Comparison of ENCODE assay signal across 17 mouse cellular contexts in genomic region chr1:89724555-89724954, GRCm38 (mm10).
DNase-seq lines count a peak whose midpoint lies in the region; ATAC-seq and TF ChIP-seq lines count a peak whose summit lies in the region.
"Had no signal": no experiment of that assay in that cellular context is flagged by ENCODE, and none has a peak within 500 bp of the region (broad histone marks: within the 10 kb centered on the region; RNA-seq: fewer than 3 reads in every experiment).

No protein-coding gene starts in this region.

- H3K27me3 ChIP-seq in forebrain, embryonic 12.5 days, result peaks cover 85% of the 10 kb centered on the region
- H3K27me3 ChIP-seq in forebrain, embryonic 15.5 days, result peaks cover 15% of the 10 kb centered on the region; the same call in 1 of the 2 replicates
- H3K27me3 ChIP-seq in hindbrain, embryonic 13.5 days, result no peaks in the 10 kb centered on the region
- H3K27me3 ChIP-seq in hindbrain, embryonic 12.5 days, result no peaks in the 10 kb centered on the region
- no peaks in the 10 kb centered on the region for H3K27me3 ChIP-seq in E14TG2a.4 (ENCODE audit: insufficient read depth, low read length)
- H3K27me3 ChIP-seq in intestine, postnatal 0 days (replicated peaks; ENCODE audit: control insufficient read depth, insufficient read depth, low read length), result no peaks in the 10 kb centered on the region
- H3K27me3 ChIP-seq: kidney, embryonic 15.5 days; limb, embryonic 13.5 days; lung, embryonic 15.5 days had no signal

- no peak overlapping the region for H3K4me2 ChIP-seq in forebrain, embryonic 12.5 days
- H3K4me2 ChIP-seq in forebrain, embryonic 15.5 days (replicated peaks), result no peak overlapping the region
- no peak overlapping the region for H3K4me2 ChIP-seq in hindbrain, embryonic 13.5 days
- no peak overlapping the region for H3K4me2 ChIP-seq in hindbrain, embryonic 12.5 days (replicated peaks)
- H3K4me2 ChIP-seq in intestine, postnatal 0 days (replicated peaks; ENCODE audit: low read depth), result no peak overlapping the region
- H3K4me2 ChIP-seq: kidney, embryonic 15.5 days; limb, embryonic 13.5 days; lung, embryonic 15.5 days had no signal

- H3K9ac ChIP-seq in forebrain, embryonic 12.5 days, result no peak overlapping the region
- H3K9ac ChIP-seq in forebrain, embryonic 15.5 days (replicated peaks), result no peak overlapping the region
- H3K9ac ChIP-seq in hindbrain, embryonic 13.5 days, result peak overlapping the region; percentile 36; the same call in 1 of the 2 replicates
- H3K9ac ChIP-seq in hindbrain, embryonic 12.5 days, result no peak overlapping the region
- no peak overlapping the region for H3K9ac ChIP-seq in intestine, postnatal 0 days (ENCODE audit: low read depth, low read length)
- H3K9ac ChIP-seq: kidney, embryonic 15.5 days; limb, embryonic 13.5 days; lung, embryonic 15.5 days had no signal

- no peak for DNase-seq in frontal cortex, postnatal 25 days (ENCODE audit: low spot score in 2 of 2)
- DNase-seq in frontal cortex, postnatal 14 days (ENCODE audit: low spot score in 2 of 2), result no peak
- DNase-seq: adrenal gland, postnatal 25 days; cerebellum, adult 9-11 months; gastrocnemius, postnatal 36 days had no signal

- no peaks in the 10 kb centered on the region for H3K9me3 ChIP-seq in forebrain, embryonic 12.5 days
- H3K9me3 ChIP-seq in forebrain, embryonic 15.5 days, result no peaks in the 10 kb centered on the region
- H3K9me3 ChIP-seq in hindbrain, embryonic 13.5 days, result no peaks in the 10 kb centered on the region
- H3K9me3 ChIP-seq in hindbrain, embryonic 12.5 days (replicated peaks), result no peaks in the 10 kb centered on the region
- no peaks in the 10 kb centered on the region for H3K9me3 ChIP-seq in E14TG2a.4 (ENCODE audit: low read length)
- H3K9me3 ChIP-seq in intestine, postnatal 0 days (ENCODE audit: control insufficient read depth), result no peaks in the 10 kb centered on the region
- H3K9me3 ChIP-seq: kidney, embryonic 15.5 days; limb, embryonic 13.5 days; lung, embryonic 15.5 days had no signal

- no peak overlapping the region for H3K4me3 ChIP-seq in forebrain, embryonic 12.5 days (replicated peaks)
- no peak overlapping the region for H3K4me3 ChIP-seq in forebrain, embryonic 15.5 days
- no peak overlapping the region for H3K4me3 ChIP-seq in hindbrain, embryonic 13.5 days
- H3K4me3 ChIP-seq in hindbrain, embryonic 12.5 days, result no peak overlapping the region
- H3K4me3 ChIP-seq in E14TG2a.4 (replicated peaks; ENCODE audit: low read length), result 0 out of 2 replicates have a peak overlapping the region, but pooled peaks have one; percentile 3
- H3K4me3 ChIP-seq in intestine, postnatal 0 days (ENCODE audit: low read depth, low read length), result no peak overlapping the region
- H3K4me3 ChIP-seq: erythroblast, embryonic 14.5 days; kidney, embryonic 15.5 days; layer of hippocampus, adult 2 months; limb, embryonic 13.5 days; lung, embryonic 15.5 days had no signal

- WGBS in forebrain, embryonic 12.5 days, result 84% methylated on average over 6 of the region's 6 CpGs
- 83% methylated on average over 6 of the region's 6 CpGs for WGBS in forebrain, embryonic 15.5 days
- WGBS in hindbrain, embryonic 13.5 days, result 84% methylated on average over 6 of the region's 6 CpGs
- WGBS in hindbrain, embryonic 12.5 days, result 85% methylated on average over 6 of the region's 6 CpGs
- WGBS in intestine, postnatal 0 days, result 23% methylated on average over 6 of the region's 6 CpGs

- TF ChIP-seq CTCF in E14TG2a.4 (conservative IDR thresholded peaks at IDR 0.05; ENCODE audit: low read length), result no peak
- TF ChIP-seq CTCF in intestine, postnatal 0 days (IDR thresholded peaks at IDR 0.05; ENCODE audit: low read depth), result no peak

- H3K4me1 ChIP-seq in forebrain, embryonic 12.5 days, result peaks cover 22% of the 10 kb centered on the region
- no peaks in the 10 kb centered on the region for H3K4me1 ChIP-seq in forebrain, embryonic 15.5 days
- H3K4me1 ChIP-seq in hindbrain, embryonic 13.5 days (replicated peaks), result peaks cover 29% of the 10 kb centered on the region
- H3K4me1 ChIP-seq in hindbrain, embryonic 12.5 days, result peaks cover 17% of the 10 kb centered on the region
- H3K4me1 ChIP-seq in E14TG2a.4 (replicated peaks; ENCODE audit: low read depth, low read length), result peaks cover 22% of the 10 kb centered on the region
- H3K4me1 ChIP-seq in intestine, postnatal 0 days (replicated peaks; ENCODE audit: control insufficient read depth, insufficient read depth, low read length), result no peaks in the 10 kb centered on the region; the same call in 1 of the 2 replicates

- ATAC-seq in forebrain, embryonic 12.5 days (ENCODE audit: low FRiP score), result no peak
- ATAC-seq in forebrain, embryonic 15.5 days (replicated peaks), result no peak
- no peak for ATAC-seq in hindbrain, embryonic 13.5 days (ENCODE audit: low FRiP score)
- ATAC-seq in hindbrain, embryonic 12.5 days (ENCODE audit: low FRiP score), result no peak
- peak; percentile 64 for ATAC-seq in intestine, postnatal 0 days
- ATAC-seq: activated CD4-positive, CD25-positive, alpha-beta regulatory T cell, adult 4 months had no signal

- peaks cover 20% of the 10 kb centered on the region for H3K36me3 ChIP-seq in forebrain, embryonic 12.5 days (replicated peaks)
- no peaks in the 10 kb centered on the region for H3K36me3 ChIP-seq in forebrain, embryonic 15.5 days
- peaks cover 25% of the 10 kb centered on the region for H3K36me3 ChIP-seq in hindbrain, embryonic 13.5 days
- H3K36me3 ChIP-seq in hindbrain, embryonic 12.5 days, result peaks cover 6% of the 10 kb centered on the region; the same call in 1 of the 2 replicates
- peaks cover 24% of the 10 kb centered on the region for H3K36me3 ChIP-seq in E14TG2a.4 (ENCODE audit: insufficient read depth, low read length)
- H3K36me3 ChIP-seq in intestine, postnatal 0 days (ENCODE audit: control insufficient read depth, insufficient read depth), result peaks cover 15% of the 10 kb centered on the region

- peak overlapping the region; percentile 8; the same call in 1 of the 2 replicates for H3K27ac ChIP-seq in forebrain, embryonic 12.5 days
- H3K27ac ChIP-seq in forebrain, embryonic 15.5 days (replicated peaks), result no peak overlapping the region
- 0 out of 2 replicates have a peak overlapping the region, but pooled peaks have one; percentile 35 for H3K27ac ChIP-seq in hindbrain, embryonic 13.5 days
- H3K27ac ChIP-seq in hindbrain, embryonic 12.5 days, result no peak overlapping the region
- H3K27ac ChIP-seq in intestine, postnatal 0 days (ENCODE audit: low read depth, low read length), result no peak overlapping the region
- H3K27ac ChIP-seq: kidney, embryonic 15.5 days; layer of hippocampus, adult 2 months; limb, embryonic 13.5 days; lung, embryonic 15.5 days had no signal

Comparison
In these comparisons a context has a peak if more than half of its experiments do, and no peak if none do; other contexts are left out.
1. H3K27ac ChIP-seq: peak in forebrain, embryonic 12.5 days (single experiment) and hindbrain, embryonic 13.5 days (single experiment); none in forebrain, embryonic 15.5 days (single experiment), hindbrain, embryonic 12.5 days (single experiment) and intestine, postnatal 0 days (single experiment).